Mouse (Mus musculus) fibroblast of lung, adult 2 months (primary cell): ENCODE results near the gene Samd5.

Experiments used
- DNase-seq: peaks from one replicate; pipeline ENCODE4 v3.0.0-alpha.2; 2011; ENCODE audit warnings: low read depth

Gene Samd5

DNA sequence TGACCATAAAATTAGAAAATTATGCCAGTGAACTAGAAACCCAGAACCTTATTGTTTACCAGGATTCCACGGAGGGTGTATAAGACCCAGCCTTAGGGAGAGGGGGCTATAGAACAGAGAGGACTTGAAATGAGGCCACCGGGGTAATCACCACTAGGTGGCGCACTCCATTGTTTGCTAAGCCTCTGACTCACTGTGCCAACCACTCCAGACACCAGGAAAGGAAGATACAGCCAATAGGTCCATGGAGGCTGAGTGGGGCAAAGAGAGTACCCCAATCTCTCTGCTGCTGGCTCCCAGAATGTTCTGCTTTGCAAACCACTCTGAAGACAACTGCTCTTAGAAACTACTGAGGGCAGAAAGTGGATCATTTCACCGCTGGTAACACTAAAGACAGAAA, 99.4 kb downstream of the Samd5 start:
- DNase-seq: no peak

DNA sequence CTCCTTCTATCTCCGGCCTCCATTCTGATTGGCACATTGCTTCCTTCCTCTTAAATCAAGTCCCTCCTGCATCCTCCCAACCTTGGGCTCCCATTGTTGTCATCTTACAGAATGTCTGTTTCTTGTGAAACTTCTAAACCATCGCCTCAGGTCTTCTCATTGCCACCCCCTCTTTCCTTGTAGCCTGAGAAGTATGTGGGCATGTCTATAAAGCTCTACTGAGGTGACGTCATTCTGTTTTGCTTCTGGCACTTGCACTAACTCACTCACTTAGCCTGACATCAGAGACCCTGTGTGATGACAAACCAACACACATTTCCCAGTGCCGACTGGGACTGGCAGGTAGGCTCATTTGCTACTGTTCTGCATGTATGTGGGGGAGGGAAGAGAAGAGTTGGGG, 100.9 kb downstream of the Samd5 start:
- no peak for DNase-seq
